9 mouse cellular contexts compared by ENCODE assay signal in the genomic region with DNA sequence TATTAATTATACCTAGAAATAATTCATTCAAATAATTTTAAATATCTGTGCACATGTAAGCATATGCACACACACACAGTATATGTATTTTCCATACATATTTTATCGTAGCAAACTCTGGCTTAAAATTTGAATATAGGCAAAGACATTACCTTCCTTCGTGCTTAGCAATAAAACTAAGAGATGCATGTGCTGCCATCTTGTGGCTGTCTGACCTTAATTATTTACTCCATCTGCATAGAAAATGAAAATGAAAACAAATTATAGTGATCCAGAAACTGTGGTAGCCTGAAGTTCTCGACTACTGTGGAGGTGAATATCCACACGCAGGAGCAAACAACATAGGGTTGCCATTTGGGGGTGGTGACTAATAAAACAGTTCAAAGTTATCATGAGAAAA. TPM values are rescaled to one million over a fixed set of nuclear protein-coding genes. Genes with fewer than 3 reads are reported as not detected.
DNase-seq lines count a peak whose midpoint lies in the region; ATAC-seq lines count a peak whose summit lies in the region.
"Had no signal": no experiment of that assay in that cellular context is flagged by ENCODE, and none has a peak within 500 bp of the region (broad histone marks: within the 10 kb centered on the region; RNA-seq: fewer than 3 reads in every experiment).

No protein-coding gene starts in this region.

- WGBS in heart, embryonic 12.5 days: 52% methylated on average over 4 of the region's 4 CpGs

- H3K4me1 ChIP-seq in heart, embryonic 12.5 days (replicated peaks): no peaks in the 10 kb centered on the region

- H3K9ac ChIP-seq in heart, embryonic 12.5 days: no peak overlapping the region

- H3K36me3 ChIP-seq in heart, embryonic 12.5 days: no peaks in the 10 kb centered on the region

- no peak overlapping the region for H3K27ac ChIP-seq in heart, embryonic 12.5 days (ENCODE audit: poor library complexity, severe bottlenecking)

- no peak for ATAC-seq in heart, embryonic 12.5 days (ENCODE audit: insufficient number of reproducible peaks, low FRiP score)
- ATAC-seq in erythroid progenitor cell, adult 5-6 weeks (replicated peaks; ENCODE audit: low FRiP score, poor library complexity, severe bottlenecking): peak; percentile 57

- H3K4me3 ChIP-seq in heart, embryonic 12.5 days: no peak overlapping the region

- H3K27me3 ChIP-seq in heart, embryonic 12.5 days (replicated peaks): no peaks in the 10 kb centered on the region

- H3K4me2 ChIP-seq in heart, embryonic 12.5 days: no peak overlapping the region

- no peaks in the 10 kb centered on the region for H3K9me3 ChIP-seq in heart, embryonic 12.5 days (replicated peaks)

- DNase-seq in heart, adult 18-20 months: peak; percentile 51 to 80
- DNase-seq in 416B (ENCODE audit: low read depth): peak; percentile 89
- peak; percentile 37 to 68 for DNase-seq in adrenal gland, postnatal 36 days
- peak; percentile 70 for DNase-seq in kidney, adult 9 months
- peak; percentile 63 for DNase-seq in lung, postnatal 25 days (ENCODE audit: low spot score)
- DNase-seq in spleen, postnatal 36 days (ENCODE audit: low spot score in 2 of 2): peak; percentile 10 to 43

RNA-seq across cellular contexts. Expression of a gene that starts 14.6 kb away (rescaled TPM):
- not detected for total RNA-seq in heart, adult 18-20 months (2021)
- polyA plus RNA-seq in heart, embryonic 12.5 days (2016; fragmentation: Nextera tagmentation; extraction: Ambion mirVana): not detected in 2 replicates
- total RNA-seq in adrenal gland, postnatal 36 days (2021): not detected
- total RNA-seq in erythroid progenitor cell, adult 5-6 weeks (2015; ENCODE audit: low replicate concordance): not detected in 2 replicates
- total RNA-seq in erythroid progenitor cell, adult 5-6 weeks (2017; ENCODE audit: low replicate concordance): not detected in 2 replicates
- total RNA-seq: layer of hippocampus, adult 8-10 months had no signal

RNA-seq across cellular contexts. Expression of a gene that starts 42.2 kb away (rescaled TPM):
- total RNA-seq in heart, adult 18-20 months (2021): 10 to 100 TPM in 1 of 2 experiments, 1 to 10 TPM in 1; 9.0 to 10.9 TPM
- polyA plus RNA-seq in heart, embryonic 12.5 days (2016; fragmentation: Nextera tagmentation; extraction: Ambion mirVana): 41.0 and 41.9 TPM in 2 replicates
- 10 to 100 TPM; 10.5 to 14.1 TPM for total RNA-seq in adrenal gland, postnatal 36 days (2021)
- total RNA-seq in erythroid progenitor cell, adult 5-6 weeks (2015; ENCODE audit: low replicate concordance): 17.6 and 31.7 TPM in 2 replicates
- 6.1 and 6.9 TPM in 2 replicates for total RNA-seq in erythroid progenitor cell, adult 5-6 weeks (2017; ENCODE audit: low replicate concordance)

Comparison
In these comparisons a context has a peak if more than half of its experiments do, and no peak if none do; other contexts are left out.
1. DNase-seq: peak in every context shown above with its lines; median percentile 89 in 416B; 70 in kidney, adult 9 months; 66 in heart, adult 18-20 months; 63 in lung, postnatal 25 days; 52 in adrenal gland, postnatal 36 days; 26 in spleen, postnatal 36 days.